Mouse (Mus musculus) lung, adult 2 months (tissue): ENCODE data around the gene Olfr432.

ENCODE experiments used
- CTCF ChIP-seq: fragments of 200-500 bp; IDR thresholded peaks from 2 replicates; pipeline ENCODE4 v1.5.1; 2011; ENCODE audit warnings: mild to moderate bottlenecking, low read length, control low read depth; ENCODE audit not compliant: insufficient read depth
- POLR2A ChIP-seq: fragments of 200-500 bp; IDR thresholded peaks from 2 replicates; pipeline ENCODE4 v1.6.1; 2011; ENCODE audit warnings: low read depth, mild to moderate bottlenecking, control low read depth, low read length, borderline replicate concordance; ENCODE audit errors: extremely low read depth

- no peak for TF ChIP-seq POLR2A
- no peak for TF ChIP-seq CTCF
Measured at GRCm38 (mm10) chr1:174050532-174050931, 1.5 kb downstream of the Olfr432 start.
